Mouse (Mus musculus): ENCODE data around the gene Fam92b.

Gene Fam92b

DNA sequence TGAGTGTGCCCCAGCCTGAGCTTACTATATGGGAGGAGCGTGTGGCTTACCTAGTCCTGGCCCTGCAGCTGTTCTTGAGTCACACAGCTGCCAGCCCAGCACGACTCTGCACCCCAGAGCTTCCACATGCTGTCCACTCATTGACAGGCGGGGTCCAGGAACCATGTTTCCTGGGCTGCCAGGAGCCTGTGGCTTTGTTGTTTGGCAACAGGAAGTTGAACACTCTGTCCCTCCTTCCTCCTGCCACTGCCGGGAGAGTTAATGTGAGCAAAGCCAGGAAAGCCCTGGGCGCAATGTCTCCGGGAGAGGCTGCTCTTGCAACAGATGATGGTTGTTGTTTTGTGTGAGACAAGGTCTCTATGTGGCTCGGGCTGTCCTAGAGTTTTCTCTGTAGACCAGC, 24.6 kb downstream of the Fam92b start:
- DNase-seq (ENCODE audit: low spot score in 2 of 2), result no peak

DNA sequence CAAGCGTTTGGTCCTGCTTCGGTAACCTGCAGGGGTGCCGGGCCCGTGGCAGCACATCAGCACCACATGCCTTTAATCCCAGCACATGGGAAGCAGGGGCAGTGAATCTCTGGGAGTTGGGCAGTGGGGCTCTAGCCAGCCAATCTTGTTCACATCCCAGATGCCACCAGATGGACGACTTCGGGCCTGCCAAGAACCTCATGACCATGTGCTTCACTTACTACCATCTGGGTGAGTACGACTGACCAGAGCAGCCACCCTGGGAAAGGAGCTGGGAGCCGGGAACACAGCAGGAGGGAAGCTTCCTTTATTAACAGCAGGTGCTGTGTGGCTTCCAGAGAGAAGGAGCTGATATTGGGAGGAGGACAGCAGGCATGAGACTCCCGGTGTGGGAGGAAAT, 26.1 kb downstream of the Fam92b start:
- no peak for DNase-seq (ENCODE audit: low spot score in 2 of 2)

GRCm38 (mm10) chr8:120150028-120150427, 27.2 kb downstream of the Fam92b start:
- DNase-seq (ENCODE audit: low spot score in 2 of 2), result no peak

DNA sequence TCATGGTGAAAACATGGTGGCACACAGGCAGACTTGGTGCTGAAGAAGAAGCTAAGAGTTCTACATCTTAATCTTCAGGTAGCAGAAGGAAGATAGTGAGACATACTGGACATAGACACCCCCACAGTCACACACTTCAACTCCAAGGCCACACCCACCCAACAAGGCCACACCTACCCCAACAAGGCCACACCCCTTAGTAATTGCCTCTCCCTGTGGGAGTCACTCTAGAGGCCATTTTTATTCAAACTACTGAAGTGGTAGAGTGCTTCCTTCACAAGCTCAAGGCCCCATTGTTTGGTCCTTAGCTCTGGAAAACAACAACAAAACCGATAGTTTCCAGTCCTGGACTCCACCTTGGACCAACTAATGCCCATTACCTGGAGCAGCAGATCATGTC, 31.2 kb downstream of the Fam92b start:
- DNase-seq (ENCODE audit: low spot score in 2 of 2), result no peak

DNA sequence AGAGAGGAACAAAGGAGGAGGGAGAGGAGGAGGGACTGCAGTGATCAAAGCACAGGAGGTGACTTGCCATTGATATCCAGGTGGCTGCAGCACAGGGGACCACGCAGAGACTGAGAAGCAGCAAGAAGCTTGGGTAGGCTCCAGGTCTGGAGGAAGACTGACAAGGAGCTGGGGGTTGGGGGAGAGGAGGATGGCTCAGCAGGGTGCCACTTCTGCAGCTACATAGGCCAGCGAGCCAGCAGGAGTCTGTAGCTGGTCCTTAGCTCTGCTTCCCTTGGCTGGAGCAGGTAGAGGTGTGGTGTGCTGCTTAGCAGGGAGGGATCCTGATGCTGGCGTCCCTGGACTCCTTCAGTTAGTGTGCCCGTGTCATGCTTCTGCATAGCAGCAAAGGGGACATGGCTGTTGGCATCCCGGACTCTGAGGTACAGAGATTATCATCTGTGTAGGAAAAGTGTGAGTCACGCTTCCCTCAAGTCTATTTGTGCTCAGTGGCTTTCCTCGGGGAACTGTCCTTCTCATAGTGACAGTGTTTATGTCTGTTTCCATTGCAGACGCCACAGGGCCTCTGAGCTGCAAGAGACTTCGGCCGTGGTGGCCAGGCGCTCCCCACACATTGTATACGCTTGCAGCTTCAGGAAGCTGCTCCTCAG, 32.5 kb downstream of the Fam92b start:
- no peak for DNase-seq (ENCODE audit: low spot score in 2 of 2)

GRCm38 (mm10) chr8:120143911-120144651, 33.2 kb downstream of the Fam92b start:
- peak in 1 of 2 experiments; percentile 32 for DNase-seq (ENCODE audit: low spot score in 2 of 2)

DNA sequence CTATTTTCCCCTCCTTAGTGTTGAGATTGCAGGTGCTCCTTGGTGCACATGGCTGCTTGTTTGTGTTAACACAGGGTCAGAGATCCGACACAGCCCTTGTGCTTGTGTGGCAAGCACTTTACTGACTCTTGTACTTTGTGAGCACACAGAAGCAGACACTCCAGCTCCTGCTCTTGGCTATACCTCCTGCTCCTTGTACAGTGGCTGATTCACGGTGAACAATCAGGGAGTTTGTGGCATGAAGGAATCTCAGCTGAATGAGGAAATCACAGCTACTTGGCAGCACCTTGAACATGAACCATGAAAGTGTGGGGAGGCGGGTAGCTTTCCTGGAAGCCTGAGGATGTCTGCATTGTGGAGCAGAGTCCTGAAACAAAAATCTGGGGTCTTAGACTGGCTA, 36.5 kb downstream of the Fam92b start:
- no peak for DNase-seq (ENCODE audit: low spot score in 2 of 2)

DNA sequence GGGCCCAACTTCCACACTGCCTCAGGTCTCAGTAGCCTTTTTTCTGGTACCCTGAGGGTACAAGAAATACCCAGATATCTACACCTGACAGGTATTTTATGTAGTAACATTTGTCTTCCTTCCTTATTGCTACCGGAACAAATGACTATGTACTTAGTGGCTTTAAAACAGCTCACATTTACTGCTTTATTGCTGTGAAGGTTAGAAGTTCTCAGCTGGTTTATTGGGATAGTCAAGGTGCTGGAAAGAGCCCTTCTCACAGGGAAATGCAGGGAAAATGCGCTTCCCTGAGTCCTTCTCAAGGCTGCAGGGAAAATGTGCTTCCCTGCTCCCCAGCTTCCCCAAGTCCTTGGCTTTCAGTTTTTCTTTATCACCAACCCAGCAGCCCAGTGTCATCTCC, 38.3 kb downstream of the Fam92b start:
- DNase-seq (ENCODE audit: low spot score in 2 of 2), result no peak

DNA sequence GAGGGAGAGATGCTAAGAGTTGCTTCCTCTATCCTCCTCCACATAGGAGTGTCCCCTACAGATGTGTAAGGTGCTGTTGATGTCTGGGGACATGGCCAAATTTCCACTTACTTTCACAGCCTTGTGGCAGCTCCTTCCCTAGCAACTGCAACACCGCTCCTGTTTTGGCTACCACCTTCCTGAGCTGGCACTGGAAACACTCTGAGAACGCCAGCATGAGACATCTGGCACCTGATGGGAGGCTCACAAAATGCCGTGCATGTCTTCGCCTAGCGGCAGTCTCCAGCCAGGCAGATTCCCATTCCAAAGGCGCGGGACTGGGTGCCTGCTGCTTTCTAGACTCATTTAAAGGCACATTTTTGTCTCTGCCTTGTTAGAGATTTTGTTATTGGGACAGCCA, 40.6 kb downstream of the Fam92b start:
- peak; percentile 56 to 70 for DNase-seq (ENCODE audit: low spot score in 2 of 2)

GRCm38 (mm10) chr8:120135687-120136086, 41.6 kb downstream of the Fam92b start:
- DNase-seq (ENCODE audit: low spot score in 2 of 2), result no peak

DNA sequence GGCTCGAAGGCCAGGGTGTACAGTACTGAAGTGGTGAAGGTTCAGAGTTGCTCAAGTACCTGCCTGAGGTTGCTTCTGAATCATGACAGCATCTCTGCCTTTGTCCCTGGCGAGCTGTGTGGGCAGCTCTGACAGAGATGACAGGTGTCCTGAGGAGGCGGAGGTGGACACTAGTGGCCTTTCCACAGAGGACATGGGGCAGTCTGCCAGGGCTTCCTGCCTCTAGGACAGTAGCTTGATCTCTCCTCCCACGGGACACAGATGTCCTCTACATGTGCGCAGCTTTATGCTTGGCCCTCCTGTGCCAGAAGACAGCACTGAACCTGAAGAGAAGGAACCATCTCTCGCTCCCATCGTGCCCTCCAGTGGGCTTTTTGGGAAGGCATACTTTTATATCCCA, 44.1 kb downstream of the Fam92b start:
- DNase-seq (ENCODE audit: low spot score in 2 of 2), result no peak

DNA sequence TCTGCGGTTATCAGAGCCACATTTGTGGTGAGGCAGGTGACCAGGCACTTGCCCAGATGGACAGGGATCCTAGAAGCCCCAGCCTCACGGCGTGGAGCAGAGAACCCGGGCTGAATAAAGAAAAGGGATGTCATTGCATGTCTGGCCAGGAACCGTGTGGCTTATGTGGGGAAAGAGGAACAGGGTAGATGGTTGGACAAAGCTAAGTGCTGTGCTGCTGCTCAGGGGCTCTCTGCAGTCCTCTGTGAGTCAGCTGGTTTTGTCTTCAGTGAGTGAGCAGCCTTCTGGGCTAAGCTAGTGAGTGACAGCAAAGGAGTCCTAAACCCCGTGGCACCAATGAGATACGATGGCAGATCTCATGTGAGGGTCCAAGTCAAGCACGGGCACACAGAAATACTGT, 46.1 kb downstream of the Fam92b start:
- DNase-seq (ENCODE audit: low spot score in 2 of 2), result no peak

GRCm38 (mm10) chr8:120129547-120129946, 47.7 kb downstream of the Fam92b start:
- DNase-seq (ENCODE audit: low spot score in 2 of 2), result no peak

GRCm38 (mm10) chr8:120126357-120127161, 50.7 kb downstream of the Fam92b start:
- peak in 1 of 2 experiments; percentile 56 for DNase-seq (ENCODE audit: low spot score in 2 of 2)

DNA sequence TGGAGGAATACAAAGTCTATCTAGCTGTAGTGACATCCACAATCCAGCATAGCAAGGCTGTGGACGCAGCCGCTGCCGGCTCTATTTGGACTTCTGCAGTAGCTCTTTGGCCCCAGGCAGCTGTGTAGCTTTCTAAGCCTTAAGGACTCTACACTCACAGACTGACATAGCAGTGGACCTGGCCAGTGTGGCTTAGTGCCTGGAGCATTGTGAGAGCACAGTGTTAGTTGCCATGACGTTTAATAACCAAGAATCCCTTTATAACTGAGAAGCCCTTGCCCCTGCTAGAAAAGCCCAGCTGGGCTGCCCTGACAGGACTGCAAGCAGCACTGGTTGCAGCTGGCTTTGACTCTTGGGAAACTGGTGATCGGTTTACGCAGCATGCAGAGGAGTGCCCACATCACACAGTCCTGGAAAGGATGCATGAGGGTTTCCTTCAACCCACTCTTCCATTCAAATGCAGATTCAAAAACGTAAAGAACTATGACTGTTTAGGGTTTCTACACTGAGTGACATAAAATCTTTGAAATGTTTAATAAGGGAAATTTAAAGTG, 52.4 kb downstream of the Fam92b start:
- DNase-seq (ENCODE audit: low spot score in 2 of 2), result no peak

DNA sequence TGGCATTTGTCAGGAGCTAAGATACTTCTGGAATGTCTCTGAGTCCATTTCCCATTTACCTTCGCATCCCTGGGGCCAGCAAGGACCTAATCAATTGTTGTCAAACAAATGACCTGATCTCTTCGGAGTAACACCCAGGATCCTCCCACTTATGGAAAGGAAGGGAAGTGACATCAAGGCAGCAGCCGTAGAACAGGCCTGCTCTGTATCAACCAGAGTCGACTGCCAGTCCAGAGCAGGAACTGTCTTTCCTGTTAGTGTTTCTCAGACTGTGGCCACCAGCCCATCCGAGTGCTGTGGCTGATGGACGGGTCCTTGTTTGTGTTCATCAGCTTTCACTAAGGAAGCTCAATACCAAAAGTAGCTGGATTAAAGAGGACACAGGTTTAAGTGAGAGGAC, 53.0 kb downstream of the Fam92b start:
- DNase-seq (ENCODE audit: low spot score in 2 of 2), result peak in 1 of 2 experiments; percentile 59

DNA sequence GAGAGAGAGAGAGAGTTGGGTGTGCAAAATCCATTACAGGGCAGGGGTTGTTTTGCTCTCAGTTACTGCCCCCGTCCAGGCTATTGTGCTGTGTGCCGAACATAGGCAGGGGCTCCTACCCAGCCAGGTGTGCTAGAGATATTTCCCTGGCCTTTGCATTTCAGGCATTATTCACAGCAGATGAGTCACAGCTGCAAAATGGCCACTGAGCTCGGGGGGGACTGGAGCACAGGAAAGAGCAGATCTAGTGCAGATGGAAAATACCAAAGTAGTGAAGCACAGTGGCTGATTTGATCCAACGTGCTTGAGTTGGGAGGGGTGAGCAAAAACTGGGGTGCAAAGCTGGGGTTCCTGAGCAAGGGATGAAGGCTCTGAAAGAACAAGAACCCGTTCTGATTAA, 56.3 kb downstream of the Fam92b start:
- no peak for DNase-seq (ENCODE audit: low spot score in 2 of 2)

- no peak for DNase-seq (ENCODE audit: low spot score in 2 of 2)
Observed at GRCm38 (mm10) chr8:120119931-120120330, 57.3 kb downstream of the Fam92b start.

- DNase-seq (ENCODE audit: low spot score in 2 of 2), result no peak
Observed at GRCm38 (mm10) chr8:120119429-120119828, 57.8 kb downstream of the Fam92b start.

GRCm38 (mm10) chr8:120118847-120119246, 58.4 kb downstream of the Fam92b start:
- no peak for DNase-seq (ENCODE audit: low spot score in 2 of 2)

DNA sequence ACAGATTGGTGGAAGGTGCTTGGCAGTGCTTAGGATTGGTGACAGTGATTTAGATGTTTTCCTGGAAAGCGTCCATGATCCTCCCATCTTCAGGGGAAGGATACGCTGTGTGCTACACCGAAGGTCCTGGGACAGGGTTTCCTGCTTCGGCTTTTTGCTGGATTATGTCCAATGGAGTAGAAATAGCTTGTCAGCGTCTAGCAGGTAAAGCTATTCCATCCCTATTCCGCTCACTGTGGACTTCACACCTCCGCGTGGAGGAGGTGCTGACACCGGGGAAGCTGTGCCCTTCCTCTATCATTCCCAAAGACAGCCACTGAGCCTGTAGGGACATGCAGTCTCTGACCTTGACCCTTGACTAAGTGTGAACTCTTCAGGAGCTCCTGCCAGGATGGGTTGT, 59.1 kb downstream of the Fam92b start:
- DNase-seq (ENCODE audit: low spot score in 2 of 2), result no peak

- DNase-seq (ENCODE audit: low spot score in 2 of 2), result no peak
Observed at GRCm38 (mm10) chr8:120116600-120116999, 60.7 kb downstream of the Fam92b start.

Data from heart, adult 9 months (tissue).